Mouse (Mus musculus): ENCODE results near the gene Gm17304.
A peak's percentile ranks its signal among the peaks of the same experiment; 100 is the strongest.

Gene Gm17304

GRCm38 (mm10) chr5:106649441-106649840 lies 40.5 kb downstream of the Gm17304 start:
- DNase-seq (ENCODE audit: low read depth, low spot score) = peak; percentile 7
- Histone ChIP-seq H3K36me3 (ENCODE audit: control insufficient read depth, insufficient read depth, low read length, poor library complexity, severe bottlenecking) (peaks cover 4% of the 10 kb centered on the region; the same call in 1 of the 2 replicates), H3K27me3 (ENCODE audit: control insufficient read depth, insufficient read depth, low read length, poor library complexity, severe bottlenecking) (no peaks in the 10 kb centered on the region)

DNA sequence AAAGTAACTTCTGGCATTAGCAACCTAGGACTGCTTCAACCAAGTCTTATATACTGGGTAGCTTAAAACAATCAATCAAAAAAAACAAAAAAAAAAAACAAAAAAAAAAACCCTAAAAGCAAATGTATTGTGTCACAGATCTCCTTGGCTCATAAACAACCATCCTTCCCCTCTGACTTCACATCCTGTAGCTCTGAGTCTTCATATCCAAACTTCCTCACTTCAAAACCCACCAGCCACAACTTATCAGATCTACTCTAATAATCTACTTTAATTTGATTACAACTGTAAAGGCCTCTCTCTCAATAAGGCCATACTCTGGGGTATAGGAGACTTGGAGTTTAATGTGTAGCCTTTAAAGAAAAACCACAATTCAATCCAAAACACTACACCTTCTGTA lies 41.1 kb downstream of the Gm17304 start:
- Histone ChIP-seq H3K27me3 (ENCODE audit: control insufficient read depth, insufficient read depth, low read length, poor library complexity, severe bottlenecking) (no peaks in the 10 kb centered on the region), H3K36me3 (ENCODE audit: control insufficient read depth, insufficient read depth, low read length, poor library complexity, severe bottlenecking) (peaks cover 4% of the 10 kb centered on the region; the same call in 1 of the 2 replicates)
- DNase-seq (ENCODE audit: low read depth, low spot score) = no peak

- Histone ChIP-seq H3K36me3 (ENCODE audit: control insufficient read depth, insufficient read depth, low read length, poor library complexity, severe bottlenecking) (peaks cover 7% of the 10 kb centered on the region; the same call in 1 of the 2 replicates), H3K27me3 (ENCODE audit: control insufficient read depth, insufficient read depth, low read length, poor library complexity, severe bottlenecking) (no peaks in the 10 kb centered on the region)
- DNase-seq (ENCODE audit: low read depth, low spot score) = no peak
These were observed 43.4 kb downstream of the Gm17304 start for GRCm38 (mm10) chr5:106652220-106652753.

- Histone ChIP-seq H3K36me3 (ENCODE audit: control insufficient read depth, insufficient read depth, low read length, poor library complexity, severe bottlenecking) (peaks cover 7% of the 10 kb centered on the region; the same call in 1 of the 2 replicates), H3K27me3 (ENCODE audit: control insufficient read depth, insufficient read depth, low read length, poor library complexity, severe bottlenecking) (no peaks in the 10 kb centered on the region)
- no peak for DNase-seq (ENCODE audit: low read depth, low spot score)
These were observed 44.0 kb downstream of the Gm17304 start for GRCm38 (mm10) chr5:106652790-106653328.

Data from splenic B cell, adult 2 months (primary cell).